Mouse (Mus musculus) cerebellum, adult 11-12 months (tissue): ENCODE data around the gene Abhd4.
"Not testable (repeated sequence)": the region's sequence is repeated elsewhere in the genome, so short reads cannot be mapped to it uniquely, and the experiment has no call there.

Source experiments
- DNase-seq: peaks from one replicate; pipeline ENCODE4 v3.0.0; 2022

Abhd4 gene

GRCm38 (mm10) chr14:54223315-54224063, 30.5 kb upstream of the Abhd4 start:
- DNase-seq = no peak

DNA sequence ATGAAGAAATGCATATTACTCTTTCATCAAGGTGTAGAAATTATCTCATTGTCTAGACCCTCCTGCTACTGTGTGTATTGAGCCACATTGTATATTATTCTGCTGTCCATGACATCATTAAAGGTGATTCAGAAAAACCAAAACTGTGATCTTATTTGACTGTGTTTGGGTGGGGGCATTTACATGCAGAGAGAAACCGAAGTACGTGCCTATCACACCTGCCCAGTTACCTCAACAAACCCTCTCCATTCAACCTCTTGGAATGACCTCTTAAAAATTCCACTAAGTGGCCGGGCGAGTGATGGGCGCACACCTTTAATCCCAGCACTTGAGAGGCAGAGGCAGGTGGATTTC, 29.9 kb upstream of the Abhd4 start:
- no peak for DNase-seq

DNA sequence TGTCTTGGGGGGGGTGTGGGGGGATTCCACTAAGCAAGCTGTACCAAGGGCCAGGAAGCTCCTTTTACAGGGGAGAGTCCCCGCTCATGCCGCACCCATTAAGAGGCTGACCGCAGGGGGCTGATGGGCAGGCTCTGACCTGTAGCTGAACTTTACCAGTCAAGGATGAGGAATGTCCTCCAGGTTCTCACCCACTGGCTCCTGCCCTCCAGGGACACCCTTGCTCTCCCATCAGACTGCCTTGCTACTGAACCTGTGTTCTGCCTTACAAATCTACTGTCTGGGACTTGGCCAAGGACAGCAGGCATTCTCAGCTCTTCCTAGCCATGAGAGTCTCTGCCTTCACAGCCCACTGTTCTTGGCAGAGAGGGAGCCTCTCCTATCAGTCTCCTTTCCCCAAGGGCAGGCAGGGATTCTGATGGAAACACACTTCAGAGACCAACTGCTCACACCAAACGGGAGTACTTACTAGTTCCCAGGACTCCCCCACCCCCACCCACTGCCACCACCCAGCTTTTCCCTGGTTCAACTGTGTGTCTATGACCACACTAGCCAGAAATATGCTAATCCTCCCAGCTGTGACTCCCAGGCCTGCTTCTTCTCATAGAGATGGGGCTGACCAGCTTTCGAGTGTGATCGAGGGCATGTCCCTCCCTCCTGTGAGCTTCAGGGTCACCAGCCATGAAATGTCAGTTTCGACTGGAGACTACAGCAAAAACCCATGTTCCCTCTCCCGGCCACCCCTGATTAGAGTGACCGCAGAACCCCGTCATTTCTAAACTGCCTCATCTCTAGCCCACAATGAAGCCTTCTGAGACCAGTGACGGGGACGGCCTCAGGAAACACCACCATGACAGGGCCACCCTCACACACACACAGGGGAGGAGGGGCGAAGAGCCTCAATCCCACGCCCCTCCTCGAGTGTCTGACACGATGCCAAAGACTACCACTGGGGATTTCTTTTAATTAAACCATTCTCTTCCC, 29.2 kb upstream of the Abhd4 start:
- no peak for DNase-seq

GRCm38 (mm10) chr14:54225725-54226124, 28.3 kb upstream of the Abhd4 start:
- DNase-seq = no peak

GRCm38 (mm10) chr14:54226911-54227811, 26.8 kb upstream of the Abhd4 start:
- no peak for DNase-seq

DNA sequence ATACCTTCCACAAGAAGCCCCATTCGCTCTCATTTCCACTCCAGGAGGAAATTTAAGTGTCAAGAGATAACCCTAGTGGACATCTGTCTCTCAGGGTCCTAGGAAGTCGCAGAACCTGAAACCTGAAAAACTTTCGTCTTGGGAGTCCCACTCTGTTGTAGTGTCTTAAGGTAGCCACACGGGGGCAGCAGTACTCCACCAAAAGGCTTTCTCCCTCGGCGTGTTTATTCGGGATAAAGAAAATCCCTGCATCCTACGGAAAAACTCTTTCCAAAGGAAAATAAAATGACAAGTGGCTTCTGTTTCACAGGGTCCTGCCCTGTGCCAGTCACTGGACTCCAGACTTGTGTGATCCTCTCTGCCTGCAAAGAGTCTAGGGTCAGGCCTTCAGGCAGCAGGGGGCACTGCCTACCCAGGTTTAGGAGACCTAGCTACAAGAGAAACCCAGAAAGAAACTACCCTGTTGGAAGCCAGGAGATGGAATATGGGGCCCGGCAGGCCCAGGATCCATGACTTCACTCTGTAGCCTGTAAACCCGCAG, 26.0 kb upstream of the Abhd4 start:
- DNase-seq = peak; percentile 60

DNA sequence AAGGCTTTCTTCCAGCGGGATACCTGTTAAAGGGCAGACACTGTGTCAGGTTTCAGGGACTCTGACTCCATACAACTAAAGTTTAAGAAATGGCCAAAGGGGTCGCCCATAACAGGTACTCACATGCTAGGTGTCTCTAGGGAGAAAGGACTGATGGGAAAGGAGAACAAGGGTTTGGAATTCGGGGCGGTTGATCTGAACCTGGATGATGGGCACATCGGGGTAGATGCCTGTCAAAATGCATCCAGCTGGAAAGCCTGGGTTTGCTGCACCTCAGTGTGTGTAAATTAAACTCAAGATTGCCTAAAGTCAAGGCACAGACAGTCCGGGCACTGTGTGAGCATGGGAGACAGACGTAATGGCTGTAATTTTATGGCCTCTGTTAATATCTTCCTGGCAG, 25.5 kb upstream of the Abhd4 start:
- DNase-seq = no peak

DNA sequence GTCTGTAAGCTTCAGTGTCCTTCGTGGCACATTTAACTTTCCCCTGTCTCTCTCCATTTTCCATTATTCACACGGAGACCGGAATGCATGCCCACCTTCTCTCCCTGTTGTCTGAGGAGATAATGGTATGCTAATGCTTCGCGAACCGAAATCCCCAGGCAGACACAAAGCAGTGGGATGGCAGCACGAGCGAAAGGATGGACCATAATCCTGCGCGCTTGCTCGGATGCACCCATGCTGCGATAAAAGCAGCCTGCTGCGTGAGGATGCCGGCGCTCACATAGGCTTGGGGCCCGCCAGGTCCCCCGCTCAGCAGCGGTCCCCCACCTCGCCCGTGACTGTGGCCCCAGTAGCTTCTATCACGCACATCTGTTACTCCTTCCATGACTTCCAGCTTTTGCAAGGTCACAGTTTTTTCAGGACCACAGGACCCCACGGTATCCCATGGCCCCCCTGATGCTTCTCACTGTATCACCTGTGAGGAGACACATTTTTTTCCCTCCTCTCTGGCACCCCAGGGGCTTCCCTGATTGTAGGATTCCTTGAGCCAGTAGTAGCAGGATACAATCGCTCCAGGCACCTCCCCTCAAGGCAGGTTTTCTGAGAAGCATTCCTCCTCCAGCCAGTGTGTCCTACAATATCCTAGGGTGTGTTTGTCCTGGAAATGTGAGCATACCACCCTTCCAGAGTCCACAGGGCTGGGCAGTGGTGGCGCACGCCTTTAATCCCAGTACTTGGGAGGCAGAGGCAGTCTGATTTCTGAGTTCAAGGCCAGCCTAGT, 24.9 kb upstream of the Abhd4 start:
- DNase-seq = no peak

DNA sequence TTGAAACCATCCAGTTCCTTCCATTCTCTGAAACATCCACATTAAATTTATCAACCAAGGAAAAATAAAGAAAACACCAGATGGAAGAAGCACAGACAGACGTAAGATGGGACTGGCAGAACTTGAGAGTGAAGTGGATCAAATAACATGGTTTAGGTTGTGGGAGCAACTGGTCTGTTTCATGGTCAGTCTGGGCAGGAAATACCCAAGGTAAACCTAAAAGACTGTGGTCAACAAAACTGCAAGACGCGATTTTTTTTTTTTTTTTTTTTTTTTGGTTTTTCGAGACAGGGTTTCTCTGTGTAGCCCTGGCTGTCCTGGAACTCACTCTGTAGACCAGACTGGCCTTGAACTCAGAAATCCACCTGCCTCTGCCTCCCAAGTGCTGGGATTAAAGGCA, 24.1 kb upstream of the Abhd4 start:
- DNase-seq = not testable (repeated sequence)

- no peak for DNase-seq
Measured at GRCm38 (mm10) chr14:54230638-54231150, 23.3 kb upstream of the Abhd4 start.

- DNase-seq = no peak
Measured at GRCm38 (mm10) chr14:54231176-54231956, 22.6 kb upstream of the Abhd4 start.

- DNase-seq = no peak
Measured at GRCm38 (mm10) chr14:54232143-54232542, 21.8 kb upstream of the Abhd4 start.

GRCm38 (mm10) chr14:54232811-54233558, 21.0 kb upstream of the Abhd4 start:
- DNase-seq = no peak

GRCm38 (mm10) chr14:54233559-54234143, 20.3 kb upstream of the Abhd4 start:
- DNase-seq = no peak

- no peak for DNase-seq
Measured at GRCm38 (mm10) chr14:54234231-54235040, 19.6 kb upstream of the Abhd4 start.

GRCm38 (mm10) chr14:54235825-54236540, 18.0 kb upstream of the Abhd4 start:
- no peak for DNase-seq

- DNase-seq = no peak
Measured at GRCm38 (mm10) chr14:54236881-54237280, 17.1 kb upstream of the Abhd4 start.
